Mouse (Mus musculus): ENCODE data around the gene Tmem186. TPM values are rescaled to one million over a fixed set of nuclear protein-coding genes. Genes with fewer than 3 reads are reported as not detected.

Tmem186 gene
- polyA plus RNA-seq, 1 experiment: 13.4 TPM

GRCm38 (mm10) chr16:8672811-8673210, 35.3 kb upstream of the Tmem186 start:
- TF ChIP-seq CTCF (conservative IDR thresholded peaks at IDR 0.05; ENCODE audit: insufficient read depth, insufficient read length, low read depth, low read length) (no peak), POLR2A (IDR thresholded peaks at IDR 0.05; ENCODE audit: low read depth, low read length) (no peak)
- DNase-seq: peak; percentile 61
- H3K4me3 ChIP-seq (ENCODE audit: insufficient read depth, low read depth, low read length): no peak overlapping the region
- H3K36me3 ChIP-seq (ENCODE audit: control insufficient read depth, insufficient read depth, low read length): no peaks in the 10 kb centered on the region
- H3K4me1 ChIP-seq (ENCODE audit: control insufficient read depth, insufficient read depth, low read length): peaks cover 7% of the 10 kb centered on the region; the same call in 1 of the 2 replicates
- no peak overlapping the region for H3K27ac ChIP-seq (ENCODE audit: insufficient read depth, low read depth, low read length)
- no peaks in the 10 kb centered on the region for H3K27me3 ChIP-seq (replicated peaks; ENCODE audit: control insufficient read depth, insufficient read depth, low read length)

GRCm38 (mm10) chr16:8672350-8672687, 34.8 kb upstream of the Tmem186 start:
- Histone ChIP-seq H3K36me3 (ENCODE audit: control insufficient read depth, insufficient read depth, low read length) (no peaks in the 10 kb centered on the region), H3K4me3 (ENCODE audit: insufficient read depth, low read depth, low read length) (peak overlapping the region; percentile 74), H3K4me1 (ENCODE audit: control insufficient read depth, insufficient read depth, low read length) (peaks cover 10% of the 10 kb centered on the region; the same call in 1 of the 2 replicates), H3K27me3 (replicated peaks; ENCODE audit: control insufficient read depth, insufficient read depth, low read length) (no peaks in the 10 kb centered on the region), H3K27ac (ENCODE audit: insufficient read depth, low read depth, low read length) (no peak overlapping the region)
- under 1% methylated on average over 18 of the region's 18 CpGs for WGBS
- no peak for DNase-seq
- TF ChIP-seq POLR2A (IDR thresholded peaks at IDR 0.05; ENCODE audit: low read depth, low read length) (no peak), CTCF (conservative IDR thresholded peaks at IDR 0.05; ENCODE audit: insufficient read depth, insufficient read length, low read depth, low read length) (no peak)

- H3K27me3 ChIP-seq (replicated peaks; ENCODE audit: control insufficient read depth, insufficient read depth, low read length): no peaks in the 10 kb centered on the region
- peak within 1 kb of the TSS; percentile 65 for H3K27ac ChIP-seq (ENCODE audit: insufficient read depth, low read depth, low read length)
- H3K36me3 ChIP-seq (ENCODE audit: control insufficient read depth, insufficient read depth, low read length): no peaks in the 10 kb centered on the region
- peaks cover 10% of the 10 kb centered on the region; the same call in 1 of the 2 replicates for H3K4me1 ChIP-seq (ENCODE audit: control insufficient read depth, insufficient read depth, low read length)
- DNase-seq: peak; percentile 98
- WGBS: under 1% methylated on average over 67 of the region's 67 CpGs
- peak; percentile 86 for TF ChIP-seq POLR2A (IDR thresholded peaks at IDR 0.05; ENCODE audit: low read depth, low read length)
- TF ChIP-seq CTCF (conservative IDR thresholded peaks at IDR 0.05; ENCODE audit: insufficient read depth, insufficient read length, low read depth, low read length): 0 out of 2 replicates have a peak, but pooled peaks have one; percentile 1
- peak within 1 kb of the TSS; percentile 74 for H3K4me3 ChIP-seq (ENCODE audit: insufficient read depth, low read depth, low read length)
These were observed 34.2 kb upstream of the Tmem186 start, which contains the start of gene Carhsp1 for GRCm38 (mm10) chr16:8671551-8672349. Gene Carhsp1, minus strand, starts transcription at chr16:8672155.

- no peak for DNase-seq
- no peak for TF ChIP-seq POLR2A (IDR thresholded peaks at IDR 0.05; ENCODE audit: low read depth, low read length)
- no peak for TF ChIP-seq CTCF (conservative IDR thresholded peaks at IDR 0.05; ENCODE audit: insufficient read depth, insufficient read length, low read depth, low read length)
- Histone ChIP-seq H3K36me3 (ENCODE audit: control insufficient read depth, insufficient read depth, low read length) (no peaks in the 10 kb centered on the region), H3K4me3 (ENCODE audit: insufficient read depth, low read depth, low read length) (peak overlapping the region; percentile 74; the same call in 1 of the 2 replicates), H3K27ac (ENCODE audit: insufficient read depth, low read depth, low read length) (no peak overlapping the region), H3K27me3 (replicated peaks; ENCODE audit: control insufficient read depth, insufficient read depth, low read length) (no peaks in the 10 kb centered on the region), H3K4me1 (ENCODE audit: control insufficient read depth, insufficient read depth, low read length) (peaks cover 10% of the 10 kb centered on the region; the same call in 1 of the 2 replicates)
- WGBS: 51% methylated on average over 14 of the region's 15 CpGs
These were observed 32.8 kb upstream of the Tmem186 start for GRCm38 (mm10) chr16:8670041-8671035.

GRCm38 (mm10) chr16:8669432-8669831, 31.9 kb upstream of the Tmem186 start:
- Histone ChIP-seq H3K36me3 (ENCODE audit: control insufficient read depth, insufficient read depth, low read length) (no peaks in the 10 kb centered on the region), H3K4me1 (ENCODE audit: control insufficient read depth, insufficient read depth, low read length) (peaks cover 13% of the 10 kb centered on the region), H3K27ac (ENCODE audit: insufficient read depth, low read depth, low read length) (no peak overlapping the region), H3K4me3 (ENCODE audit: insufficient read depth, low read depth, low read length) (no peak overlapping the region), H3K27me3 (replicated peaks; ENCODE audit: control insufficient read depth, insufficient read depth, low read length) (no peaks in the 10 kb centered on the region)
- TF ChIP-seq CTCF (conservative IDR thresholded peaks at IDR 0.05; ENCODE audit: insufficient read depth, insufficient read length, low read depth, low read length) (no peak), POLR2A (IDR thresholded peaks at IDR 0.05; ENCODE audit: low read depth, low read length) (no peak)
- DNase-seq: no peak
- WGBS: 61% methylated on average over 5 of the region's 5 CpGs

GRCm38 (mm10) chr16:8668386-8668785, 30.9 kb upstream of the Tmem186 start:
- no peak overlapping the region for H3K27ac ChIP-seq (ENCODE audit: insufficient read depth, low read depth, low read length)
- H3K36me3 ChIP-seq (ENCODE audit: control insufficient read depth, insufficient read depth, low read length): no peaks in the 10 kb centered on the region
- 89% methylated on average over 2 of the region's 2 CpGs for WGBS

More at GRCm38 (mm10) chr16:8668386-8668785, 30.9 kb upstream of the Tmem186 start:
- Histone ChIP-seq H3K4me1 (ENCODE audit: control insufficient read depth, insufficient read depth, low read length) (peaks cover 17% of the 10 kb centered on the region), H3K27me3 (replicated peaks; ENCODE audit: control insufficient read depth, insufficient read depth, low read length) (no peaks in the 10 kb centered on the region), H3K4me3 (ENCODE audit: insufficient read depth, low read depth, low read length) (no peak overlapping the region)
- TF ChIP-seq CTCF (conservative IDR thresholded peaks at IDR 0.05; ENCODE audit: insufficient read depth, insufficient read length, low read depth, low read length) (no peak), POLR2A (IDR thresholded peaks at IDR 0.05; ENCODE audit: low read depth, low read length) (no peak)
- DNase-seq: no peak
